Mouse (Mus musculus) hindbrain, embryonic 10.5 days (tissue): Measurements from ENCODE around the gene Zfp354b. TPM values are rescaled to one million over a fixed set of nuclear protein-coding genes. Genes with fewer than 3 reads are reported as not detected.

Experiments
- polyA plus RNA-seq: library from polyadenylated mRNA; unstranded; fragments of >200 nt; fragmentation: Nextera tagmentation; extraction: Ambion mirVana; gene quantifications from 2 replicates; pipeline ENCODE4 v1.2.1, GENCODE M21; 2016

Zfp354b gene
- polyA plus RNA-seq, 1 experiment from 2014 or later = 1.1 TPM

Other genes with a start within 250 kb of the Zfp354b start
- gene Zfp354c, start 103.9 kb downstream of the Zfp354b start, polyA plus RNA-seq = 24.6 and 28.6 TPM in 2 replicates
- 0.45 and 0.94 TPM in 2 replicates for gene Zfp879, start 90.1 kb downstream of the Zfp354b start, polyA plus RNA-seq
- not detected in 2 replicates for gene Grm6, start 80.9 kb downstream of the Zfp354b start, polyA plus RNA-seq
- gene Zfp454, start 44.0 kb downstream of the Zfp354b start, polyA plus RNA-seq = 11.9 and 12.8 TPM in 2 replicates
- gene Zfp2, start 15.5 kb downstream of the Zfp354b start, polyA plus RNA-seq = 27.0 and 27.8 TPM in 2 replicates
- gene 4933414I15Rik, start 12.1 kb upstream of the Zfp354b start, polyA plus RNA-seq = not detected in 2 replicates
- gene Prop1, start 22.1 kb upstream of the Zfp354b start, polyA plus RNA-seq = not detected in 2 replicates
- not detected in 2 replicates for gene Olfr1378, start 34.9 kb upstream of the Zfp354b start, polyA plus RNA-seq
- not detected in 2 replicates for gene Olfr1377, start 50.3 kb upstream of the Zfp354b start, polyA plus RNA-seq
- not detected in 2 replicates for gene Olfr51, start 72.0 kb upstream of the Zfp354b start, polyA plus RNA-seq
- gene Olfr54, start 82.6 kb upstream of the Zfp354b start, polyA plus RNA-seq = not detected in 2 replicates
- not detected in 2 replicates for gene Olfr1375, start 116.5 kb upstream of the Zfp354b start, polyA plus RNA-seq
- gene Zfp354a, start 127.6 kb upstream of the Zfp354b start, polyA plus RNA-seq = 6.8 and 9.8 TPM in 2 replicates